Mouse (Mus musculus) limb, embryonic 11.5 days (tissue): ENCODE results near the gene Ctbp1. TPM values are rescaled to one million over a fixed set of nuclear protein-coding genes. Genes with fewer than 3 reads are reported as not detected.

Source experiments
- ATAC-seq: fragments of 200-750 bp; cut with Nextera tagmentation; 2 replicates; pipeline ENCODE4 v1.8.0; 2017; ENCODE audit warnings: low read depth; ENCODE audit not compliant: insufficient number of reproducible peaks, low FRiP score, low TSS enrichment
- DNase-seq: peaks from one replicate; pipeline ENCODE4 v3.0.0-alpha.2; 2015; ENCODE audit warnings: low spot score
- H3K27ac ChIP-seq: fragments of 300-500 bp; sonication (generic); replicated peaks from 2 replicates; pipeline ENCODE4 v1.5.1; 2014; ENCODE audit warnings: low read depth, mild to moderate bottlenecking, low read length
- H3K27me3 ChIP-seq: fragments of 300-500 bp; sonication (generic); 2 replicates; pipeline ENCODE4 v1.6.1; 2014; ENCODE audit warnings: mild to moderate bottlenecking, low read length, mixed read lengths; ENCODE audit not compliant: control insufficient read depth, insufficient read depth
- H3K36me3 ChIP-seq: fragments of 300-500 bp; sonication (generic); 2 replicates; pipeline ENCODE4 v1.6.1; 2014; ENCODE audit warnings: mild to moderate bottlenecking, low read length, moderate library complexity, mixed read lengths; ENCODE audit not compliant: control insufficient read depth, insufficient read depth
- H3K4me1 ChIP-seq: fragments of 300-500 bp; sonication (generic); 2 replicates; pipeline ENCODE4 v1.6.1; 2014; ENCODE audit warnings: low read length, mixed read lengths; ENCODE audit not compliant: control insufficient read depth, insufficient read depth
- H3K4me2 ChIP-seq: fragments of 300-500 bp; sonication (generic); 2 replicates; pipeline ENCODE4 v1.6.1; 2014; ENCODE audit warnings: low read depth, mild to moderate bottlenecking, moderate library complexity; ENCODE audit not compliant: severe bottlenecking
- H3K4me3 ChIP-seq: fragments of 300-500 bp; sonication (generic); 2 replicates; pipeline ENCODE4 v1.5.1; 2014; ENCODE audit warnings: low read depth, low read length
- H3K9ac ChIP-seq: fragments of 300-500 bp; sonication (generic); 2 replicates; pipeline ENCODE4 v1.6.1; 2014; ENCODE audit warnings: mild to moderate bottlenecking, low read length
- H3K9me3 ChIP-seq: fragments of 300-500 bp; sonication (generic); 2 replicates; pipeline ENCODE4 v1.6.1; 2016; ENCODE audit warnings: low read length; ENCODE audit not compliant: control insufficient read depth
- WGBS: fragments of 180-500 bp; shearing (Covaris S2); extraction: QIAGEN DNeasy Blood & Tissue Kit; methylation state at CpG from one replicate; pipeline ENCODE4 v1.1.7; 2014; 5-methylcytosine and 5-hydroxymethylcytosine counted together
- polyA plus RNA-seq: library from polyadenylated mRNA; unstranded; fragments of >200 nt; fragmentation: Nextera tagmentation; extraction: Ambion mirVana; gene quantifications from 2 replicates; pipeline ENCODE4 v1.2.1, GENCODE M21; 2014

Gene Ctbp1
- polyA plus RNA-seq, 1 experiment from 2014 or later: 469 TPM

DNA sequence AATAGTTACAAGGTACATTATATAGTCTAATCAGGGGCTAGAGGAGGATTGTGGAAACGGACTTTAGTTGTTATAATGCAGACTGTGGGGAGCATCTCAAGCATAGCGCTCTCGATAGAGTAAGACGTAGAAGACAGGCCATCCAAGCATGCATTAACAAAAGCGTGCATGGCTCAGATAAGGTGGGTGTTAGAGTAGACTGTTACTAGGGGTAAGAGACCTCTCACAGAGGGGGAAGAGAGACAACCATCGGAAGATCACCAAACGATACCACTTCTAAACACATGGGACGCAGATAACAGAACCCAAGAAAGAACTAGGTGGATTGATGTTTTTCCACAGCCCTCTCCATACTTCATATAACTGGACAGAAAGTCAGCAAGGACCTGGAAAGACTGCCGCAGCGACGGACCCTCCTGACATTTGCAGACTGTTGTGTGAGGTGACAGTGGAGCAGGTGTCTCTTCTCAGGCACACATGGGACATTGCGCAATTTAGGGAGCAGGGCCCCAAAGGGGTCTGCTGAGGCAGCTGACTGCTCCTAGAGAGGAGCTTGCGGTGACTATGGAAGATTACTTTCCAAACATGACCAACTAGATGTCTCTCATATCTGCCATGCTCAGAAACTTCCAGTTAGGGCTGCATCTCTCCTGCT lies 72.2 kb downstream of the Ctbp1 start:
- Histone ChIP-seq H3K27me3 (no peaks in the 10 kb centered on the region), H3K4me2 (no peak overlapping the region), H3K36me3 (no peaks in the 10 kb centered on the region), H3K9me3 (no peaks in the 10 kb centered on the region), H3K9ac (no peak overlapping the region), H3K27ac (no peak overlapping the region), H3K4me3 (no peak overlapping the region), H3K4me1 (no peaks in the 10 kb centered on the region)
- WGBS: 83% methylated on average over 13 of the region's 13 CpGs
- DNase-seq (no peak), ATAC-seq (no peak)

- 70% methylated on average over 13 of the region's 13 CpGs for WGBS
- Histone ChIP-seq H3K4me3 (no peak overlapping the region), H3K9ac (no peak overlapping the region), H3K27me3 (no peaks in the 10 kb centered on the region), H3K4me2 (no peak overlapping the region), H3K9me3 (no peaks in the 10 kb centered on the region), H3K27ac (no peak overlapping the region), H3K36me3 (no peaks in the 10 kb centered on the region), H3K4me1 (no peaks in the 10 kb centered on the region)
- no peak for DNase-seq
- ATAC-seq: no peak
Observed at GRCm38 (mm10) chr5:33201697-33202096, 73.1 kb downstream of the Ctbp1 start.

DNA sequence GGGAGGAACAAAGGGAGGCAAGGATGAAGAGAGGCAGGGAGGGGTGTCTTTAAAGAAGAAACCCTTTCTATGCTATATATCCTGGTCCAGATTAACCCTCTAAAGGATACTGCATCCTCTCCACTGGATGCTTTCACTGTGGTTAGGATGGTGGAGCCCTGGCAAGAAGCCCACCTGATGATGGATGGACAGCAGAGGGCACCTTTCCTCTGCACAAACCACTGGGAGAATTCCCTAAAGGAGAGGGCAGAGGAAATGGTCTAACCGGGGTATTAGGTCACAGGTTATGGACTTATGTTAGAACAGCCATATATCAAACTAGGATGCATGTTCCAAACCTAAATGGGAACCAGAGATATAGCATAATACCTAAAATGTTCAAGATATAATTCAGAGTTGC lies 74.7 kb downstream of the Ctbp1 start:
- H3K4me1 ChIP-seq: no peaks in the 10 kb centered on the region
- H3K9me3 ChIP-seq: no peaks in the 10 kb centered on the region
- no peak for DNase-seq
- no peak overlapping the region for H3K9ac ChIP-seq
- ATAC-seq: no peak
- no peak overlapping the region for H3K27ac ChIP-seq
- 42% methylated on average over 1 of the region's 1 CpGs for WGBS
- no peaks in the 10 kb centered on the region for H3K36me3 ChIP-seq
- no peaks in the 10 kb centered on the region for H3K27me3 ChIP-seq
- no peak overlapping the region for H3K4me3 ChIP-seq
- H3K4me2 ChIP-seq: no peak overlapping the region

Other genes starting within 250 kb of the Ctbp1 start
- 0.04 TPM in 1 of 2 replicates, not detected in the other for gene Slc5a1, start 170.8 kb downstream of the Ctbp1 start, polyA plus RNA-seq
- 1.8 and 2.0 TPM in 2 replicates for gene Spon2, start 56.5 kb downstream of the Ctbp1 start, polyA plus RNA-seq
- 145 and 152 TPM in 2 replicates for gene Maea, start 60.5 kb upstream of the Ctbp1 start, polyA plus RNA-seq
- 8.1 and 8.6 TPM in 2 replicates for gene Uvssa, start 103.6 kb upstream of the Ctbp1 start, polyA plus RNA-seq
- not detected in 2 replicates for gene Nkx1-1, start 159.0 kb upstream of the Ctbp1 start, polyA plus RNA-seq